Mouse (Mus musculus): ENCODE data around the gene Smad1. TPM values are rescaled to one million over a fixed set of nuclear protein-coding genes. Genes with fewer than 3 reads are reported as not detected.
A peak's percentile ranks its signal among the peaks of the same experiment; 100 is the strongest.

Gene Smad1
- total RNA-seq, 4 experiments from 2014 or later: 31.1 to 36.5 (median 32.2) TPM

GRCm38 (mm10) chr8:79299704-79300103 is 99.6 kb downstream of the Smad1 start:
- DNase-seq (ENCODE audit: low spot score in 2 of 2): no peak

- peak; percentile 46 to 58 for DNase-seq (ENCODE audit: low spot score in 2 of 2)
Observed at GRCm38 (mm10) chr8:79297763-79298162, 101.6 kb downstream of the Smad1 start.

GRCm38 (mm10) chr8:79295276-79296105 is 103.8 kb downstream of the Smad1 start:
- DNase-seq (ENCODE audit: low spot score in 2 of 2): no peak

- DNase-seq (ENCODE audit: low spot score in 2 of 2): peak; percentile 86 to 94
Observed at GRCm38 (mm10) chr8:79294610-79295275, 104.6 kb downstream of the Smad1 start, which contains the start of gene Mmaa. Mmaa (minus strand) TSS chr8:79294937.

GRCm38 (mm10) chr8:79293841-79294240 is 105.5 kb downstream of the Smad1 start:
- no peak for DNase-seq (ENCODE audit: low spot score in 2 of 2)

GRCm38 (mm10) chr8:79292712-79293264 is 106.5 kb downstream of the Smad1 start:
- DNase-seq (ENCODE audit: low spot score in 2 of 2): no peak

- DNase-seq (ENCODE audit: low spot score in 2 of 2): no peak
Observed at GRCm38 (mm10) chr8:79289592-79289991, 109.7 kb downstream of the Smad1 start.

- no peak for DNase-seq (ENCODE audit: low spot score in 2 of 2)
Observed at GRCm38 (mm10) chr8:79288681-79289080, 110.6 kb downstream of the Smad1 start.

Other genes with a start within 250 kb of the Smad1 start
- not detected for gene 1700011L22Rik, start 150.9 kb downstream of the Smad1 start, total RNA-seq (2022)
- gene Mmaa, start 104.6 kb downstream of the Smad1 start, total RNA-seq (2022): 10 to 100 TPM; 20.1 to 23.6 (median 22.1) TPM
- gene Otud4, start 240.1 kb upstream of the Smad1 start, total RNA-seq (2022): 10 to 100 TPM; 36.1 to 41.6 (median 38.0) TPM

Measured in left cerebral cortex, adult 8-10 months (tissue).